8 mouse cellular contexts compared by ENCODE assay signal in the genomic region with DNA sequence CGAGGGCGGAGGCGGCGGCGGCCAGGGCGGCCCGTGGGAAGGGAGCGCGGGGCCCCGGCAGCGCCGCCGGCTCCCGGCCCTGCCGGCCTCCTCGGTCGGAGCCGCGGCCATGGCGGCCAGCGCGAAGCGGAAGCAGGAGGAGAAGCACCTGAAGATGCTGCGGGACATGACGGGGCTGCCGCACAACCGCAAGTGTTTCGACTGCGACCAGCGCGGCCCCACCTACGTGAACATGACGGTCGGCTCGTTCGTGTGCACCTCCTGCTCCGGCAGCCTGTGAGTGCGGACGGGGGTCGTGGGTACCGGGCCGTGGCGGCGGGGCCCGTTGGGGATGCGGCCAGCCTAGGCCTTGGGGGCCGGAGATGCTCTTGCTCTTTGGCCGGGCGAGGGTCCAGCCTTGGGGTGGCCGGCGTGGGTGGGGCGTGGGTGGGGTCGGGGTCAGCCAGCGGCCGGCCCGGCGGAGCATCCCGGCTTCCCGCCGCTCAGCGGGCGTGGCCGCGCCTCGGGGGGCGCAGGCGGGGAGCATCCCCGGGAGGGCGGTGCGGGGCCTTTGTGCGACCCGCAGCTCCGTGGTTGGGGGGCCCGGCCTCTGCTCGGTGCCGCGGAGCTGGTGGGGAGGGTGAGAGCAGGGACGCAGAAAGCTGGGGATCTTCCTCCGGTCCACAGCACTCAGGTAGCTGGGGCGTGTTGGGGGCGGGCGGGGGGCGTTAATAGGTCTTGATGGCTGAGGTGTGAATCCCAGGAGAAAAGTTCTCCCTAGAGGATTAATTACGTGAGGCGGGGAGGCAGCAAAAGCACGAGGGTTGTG. TPM values are rescaled to one million over a fixed set of nuclear protein-coding genes. Genes with fewer than 3 reads are reported as not detected.
DNase-seq lines count a peak whose midpoint lies in the region; ATAC-seq lines count a peak whose summit lies in the region.

No protein-coding gene starts in this region.

- peak overlapping the region; percentile 79 for H3K27ac ChIP-seq in forebrain, embryonic 14.5 days (ENCODE audit: low read depth, low read length)
- peak overlapping the region; percentile 97 for H3K27ac ChIP-seq in midbrain, embryonic 10.5 days (replicated peaks)

- H3K4me1 ChIP-seq in forebrain, embryonic 14.5 days (ENCODE audit: control insufficient read depth, insufficient read depth, low read length) = peaks cover 11% of the 10 kb centered on the region
- peaks cover 25% of the 10 kb centered on the region for H3K4me1 ChIP-seq in midbrain, embryonic 10.5 days

- no peaks in the 10 kb centered on the region for H3K27me3 ChIP-seq in forebrain, embryonic 14.5 days (replicated peaks; ENCODE audit: control insufficient read depth, insufficient read depth, low read length)
- no peaks in the 10 kb centered on the region for H3K27me3 ChIP-seq in midbrain, embryonic 10.5 days (ENCODE audit: low read depth, poor library complexity, severe bottlenecking)

- peak overlapping the region; percentile 98 for H3K4me3 ChIP-seq in forebrain, embryonic 14.5 days (ENCODE audit: low read depth, low read length)
- peak overlapping the region; percentile 100 for H3K4me3 ChIP-seq in midbrain, embryonic 10.5 days

- peak overlapping the region; percentile 97 for H3K9ac ChIP-seq in forebrain, embryonic 14.5 days (ENCODE audit: low read length)

- H3K4me2 ChIP-seq in forebrain, embryonic 14.5 days (ENCODE audit: low read length) = peak overlapping the region; percentile 71

- no peaks in the 10 kb centered on the region for H3K36me3 ChIP-seq in forebrain, embryonic 14.5 days (ENCODE audit: control insufficient read depth, insufficient read depth, low read length)
- H3K36me3 ChIP-seq in midbrain, embryonic 10.5 days = peaks cover 17% of the 10 kb centered on the region

- under 1% methylated on average over 79 of the region's 86 CpGs for WGBS in forebrain, embryonic 14.5 days
- under 1% methylated on average over 78 of the region's 86 CpGs for WGBS in midbrain, embryonic 10.5 days

- ATAC-seq in cerebellum, adult (ENCODE audit: insufficient number of reproducible peaks, low FRiP score, low TSS enrichment) = peak; percentile 62; the same call in 1 of the 2 replicates
- ATAC-seq in forebrain, embryonic 14.5 days = peak; percentile 79

- intact Hi-C loops in left cerebral cortex, postnatal 4 days (cut with DNase I) = loop anchor here (5.0 kb wide), 1 partner anchor 38 kb away; no protein-coding TSS in a partner anchor

- no peaks in the 10 kb centered on the region for H3K9me3 ChIP-seq in forebrain, embryonic 14.5 days (replicated peaks; ENCODE audit: control insufficient read depth, low read length)
- no peaks in the 10 kb centered on the region for H3K9me3 ChIP-seq in midbrain, embryonic 10.5 days (replicated peaks)

- DNase-seq in cerebellum, postnatal 36 days = no peak
- peak; percentile 42 for DNase-seq in right cerebral cortex, postnatal 14 days
- DNase-seq in right cerebral cortex, postnatal 36 days (ENCODE audit: low spot score in 2 of 2) = no peak
- peak; percentile 42 for DNase-seq in forebrain, embryonic 14.5 days (ENCODE audit: low spot score)
- peak; percentile 45 for DNase-seq in left cerebral cortex, postnatal 4 days
- peak; percentile 33 for DNase-seq in midbrain, embryonic 10.5 days (ENCODE audit: low spot score)
- peak; percentile 42 for DNase-seq in yolk sac, embryonic 10.5 days (ENCODE audit: low spot score)

RNA-seq across cellular contexts. Expression of a gene that starts 0.5 kb away (rescaled TPM):
- polyA plus RNA-seq in forebrain, embryonic 14.5 days (2014; fragmentation: Nextera tagmentation; extraction: Ambion mirVana) = 40.4 and 42.3 TPM in 2 replicates
- 100 to 1,000 TPM in 1 of 2 experiments, 10 to 100 TPM in 1; 96.1 to 106 TPM for total RNA-seq in left cerebral cortex, postnatal 4 days (2021)
- 32.0 and 33.5 TPM in 2 replicates for polyA plus RNA-seq in midbrain, embryonic 10.5 days (2016; fragmentation: Nextera tagmentation; extraction: Ambion mirVana)

Comparison
In these comparisons a context has a peak if more than half of its experiments do, and no peak if none do; other contexts are left out.
1. DNase-seq: peak in right cerebral cortex, postnatal 14 days (single experiment), forebrain, embryonic 14.5 days (single experiment), left cerebral cortex, postnatal 4 days (single experiment), midbrain, embryonic 10.5 days (single experiment) and yolk sac, embryonic 10.5 days (single experiment); none in cerebellum, postnatal 36 days (0 of 2) and right cerebral cortex, postnatal 36 days (0 of 2).